Mouse (Mus musculus) neutrophil, adult 5-6 weeks (primary cell): ENCODE data around the gene Anxa3. TPM values are rescaled to one million over a fixed set of nuclear protein-coding genes. Genes with fewer than 3 reads are reported as not detected.

ENCODE experiments used
- total RNA-seq: library from RNA; stranded (forward); fragments of 200-1000 nt; gene quantifications from 2 replicates; pipeline ENCODE4 v1.2.3, GENCODE M21; 2017

Anxa3 gene
- total RNA-seq, 1 experiment from 2014 or later, result 14.4 TPM

Other genes starting within 250 kb of the Anxa3 start
- gene Bmp2k, start 204.3 kb downstream of the Anxa3 start, total RNA-seq, result 107 and 117 TPM in 2 replicates